Mouse (Mus musculus) embryonic facial prominence, embryonic 11.5 days (tissue): ENCODE results near the gene Fam187b. TPM values are rescaled to one million over a fixed set of nuclear protein-coding genes. Genes with fewer than 3 reads are reported as not detected.
"Not testable (repeated sequence)": the region's sequence is repeated elsewhere in the genome, so short reads cannot be mapped to it uniquely, and the experiment has no call there.

Experiments
- ATAC-seq: fragments of 200-750 bp; cut with Nextera tagmentation; replicated peaks from 2 replicates; pipeline ENCODE4 v1.8.0; 2017; ENCODE audit warnings: low read depth; ENCODE audit not compliant: insufficient number of reproducible peaks, low FRiP score, low TSS enrichment
- DNase-seq: peaks from one replicate; pipeline ENCODE4 v3.0.0-alpha.2; 2015; ENCODE audit warnings: low spot score
- H3K27ac ChIP-seq: fragments of 300-500 bp; sonication (generic); replicated peaks from 2 replicates; pipeline ENCODE4 v1.5.1; 2014; ENCODE audit warnings: mild to moderate bottlenecking, low read depth, low read length, control low read depth
- H3K27me3 ChIP-seq: fragments of 300-500 bp; sonication (generic); 2 replicates; pipeline ENCODE4 v1.6.1; 2014; ENCODE audit warnings: mild to moderate bottlenecking, low read length, moderate library complexity, mixed read lengths; ENCODE audit not compliant: control insufficient read depth, insufficient read depth
- H3K36me3 ChIP-seq: fragments of 300-500 bp; sonication (generic); replicated peaks from 2 replicates; pipeline ENCODE4 v1.6.1; 2014; ENCODE audit warnings: low read depth, mild to moderate bottlenecking, low read length, moderate library complexity, mixed read lengths; ENCODE audit not compliant: control insufficient read depth, insufficient read depth
- H3K4me1 ChIP-seq: fragments of 300-500 bp; sonication (generic); 2 replicates; pipeline ENCODE4 v1.6.1; 2014; ENCODE audit warnings: low read length, mixed read lengths; ENCODE audit not compliant: control insufficient read depth, insufficient read depth
- H3K4me2 ChIP-seq: fragments of 300-500 bp; sonication (generic); 2 replicates; pipeline ENCODE4 v1.6.1; 2014; ENCODE audit warnings: low read depth, mild to moderate bottlenecking, control low read depth, low read length, moderate library complexity
- H3K4me3 ChIP-seq: fragments of 300-500 bp; sonication (generic); 2 replicates; pipeline ENCODE4 v1.5.1; 2014; ENCODE audit warnings: low read depth, low read length, control low read depth
- H3K9ac ChIP-seq: fragments of 300-500 bp; sonication (generic); replicated peaks from 2 replicates; pipeline ENCODE4 v1.6.1; 2014; ENCODE audit warnings: mild to moderate bottlenecking, control low read depth, low read length
- H3K9me3 ChIP-seq: fragments of 300-500 bp; sonication (generic); replicated peaks from 2 replicates; pipeline ENCODE4 v1.6.1; 2016; ENCODE audit warnings: mild to moderate bottlenecking, low read length, inconsistent platforms, mixed read lengths; ENCODE audit not compliant: control insufficient read depth
- WGBS: fragments of 180-500 bp; shearing (Covaris S2); extraction: QIAGEN DNeasy Blood & Tissue Kit; methylation state at CpG from one replicate; pipeline ENCODE4 v1.1.7; 2014; 5-methylcytosine and 5-hydroxymethylcytosine counted together
- polyA plus RNA-seq: library from polyadenylated mRNA; unstranded; fragments of >200 nt; fragmentation: Nextera tagmentation; extraction: Ambion mirVana; gene quantifications from 2 replicates; pipeline ENCODE4 v1.2.1, GENCODE M21; 2014

Gene Fam187b
- polyA plus RNA-seq, 1 experiment from 2014 or later: 1.8 TPM

DNA sequence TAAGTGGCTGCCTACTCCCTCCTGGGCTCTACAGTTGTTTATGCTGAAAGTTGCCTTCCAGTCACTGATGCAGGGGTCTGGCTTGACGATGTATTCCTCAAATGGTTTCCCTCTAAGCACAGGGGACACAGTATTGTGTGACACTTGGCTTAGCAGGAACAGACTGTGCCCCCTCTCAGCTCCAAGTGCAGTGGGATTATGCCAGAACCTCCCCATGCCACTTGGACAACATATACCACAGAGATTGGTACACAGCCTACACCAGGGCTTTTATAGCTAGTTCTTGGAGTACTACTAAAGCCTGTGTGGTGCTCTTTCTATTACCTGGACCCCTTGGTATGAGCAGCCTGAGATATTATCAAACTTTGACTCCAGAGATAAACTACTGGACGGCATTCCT lies 28.9 kb upstream of the Fam187b start:
- 83% methylated on average over 2 of the region's 2 CpGs for WGBS
- not testable (repeated sequence) for H3K4me1 ChIP-seq, H3K36me3 ChIP-seq, H3K27ac ChIP-seq, H3K4me3 ChIP-seq, H3K27me3 ChIP-seq, DNase-seq, H3K4me2 ChIP-seq, H3K9me3 ChIP-seq, ATAC-seq, H3K9ac ChIP-seq

DNA sequence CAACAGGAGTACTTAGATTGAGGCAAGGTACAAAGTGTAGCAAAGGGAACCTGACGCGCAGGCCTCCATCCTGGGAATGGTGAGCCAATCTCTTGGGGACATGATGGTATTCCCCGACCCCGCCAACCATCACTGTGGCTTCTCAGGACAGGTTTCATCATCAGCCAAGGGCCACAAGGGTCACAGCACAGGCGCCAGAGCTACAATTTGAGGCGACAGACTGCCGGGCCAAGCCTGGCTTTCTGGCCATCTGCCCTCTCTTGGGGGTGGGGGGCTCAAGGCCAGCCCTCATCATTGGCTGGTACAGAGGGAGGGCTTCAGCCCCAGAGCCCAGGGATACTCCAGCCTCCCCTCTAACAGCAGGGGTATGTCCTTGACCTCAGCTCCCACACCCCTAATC lies 28.1 kb upstream of the Fam187b start:
- H3K36me3 ChIP-seq, H3K9me3 ChIP-seq, H3K27ac ChIP-seq, H3K27me3 ChIP-seq, H3K4me2 ChIP-seq, DNase-seq, ATAC-seq, H3K4me1 ChIP-seq, H3K9ac ChIP-seq, H3K4me3 ChIP-seq: not testable (repeated sequence)
- 94% methylated on average over 7 of the region's 7 CpGs for WGBS

DNA sequence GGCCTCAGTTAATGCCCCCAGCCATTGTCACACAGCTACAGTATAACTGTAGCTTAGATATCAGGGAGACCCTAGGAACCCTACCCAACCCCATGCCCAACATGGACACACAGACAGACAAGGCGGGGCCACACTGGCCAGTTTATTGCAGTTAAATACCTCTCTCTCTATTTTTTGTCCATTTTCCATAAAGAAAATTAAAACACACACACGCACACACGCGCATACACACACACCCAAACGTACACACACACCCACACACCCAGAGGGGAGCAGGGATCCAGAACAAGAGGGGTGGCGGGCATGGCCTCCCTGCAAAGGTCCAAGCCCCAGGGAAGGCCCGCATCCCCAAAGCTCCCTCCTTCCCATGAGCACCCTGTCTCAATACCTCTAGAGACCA lies 27.7 kb upstream of the Fam187b start:
- 96% methylated on average over 7 of the region's 7 CpGs for WGBS
- no peak overlapping the region for H3K27ac ChIP-seq
- no peaks in the 10 kb centered on the region; the same call in 1 of the 2 replicates for H3K36me3 ChIP-seq
- no peak for DNase-seq
- H3K9me3 ChIP-seq: no peaks in the 10 kb centered on the region
- no peaks in the 10 kb centered on the region for H3K4me1 ChIP-seq
- H3K4me2 ChIP-seq: no peak overlapping the region
- no peak overlapping the region for H3K4me3 ChIP-seq
- H3K27me3 ChIP-seq: no peaks in the 10 kb centered on the region
- no peak for ATAC-seq
- H3K9ac ChIP-seq: no peak overlapping the region

DNA sequence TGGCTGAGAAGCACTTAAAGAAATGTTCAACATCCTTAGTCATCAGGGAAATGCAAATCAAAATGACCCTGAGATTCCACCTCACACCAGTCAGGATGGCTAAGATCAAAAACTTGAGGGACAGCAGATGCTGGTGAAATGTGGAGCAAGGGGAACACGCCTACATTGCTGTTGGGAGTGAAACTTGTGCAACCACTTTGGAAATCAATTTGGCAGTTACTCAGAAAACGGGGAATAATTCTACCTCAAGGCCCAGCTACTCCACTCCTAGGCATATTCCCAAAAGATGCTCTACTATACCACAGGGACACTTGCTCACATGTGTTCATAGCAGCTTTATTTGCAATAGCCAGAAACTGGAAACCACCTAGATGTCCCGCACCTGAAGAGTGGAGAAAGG lies 23.7 kb upstream of the Fam187b start:
- ATAC-seq, H3K27me3 ChIP-seq, H3K4me2 ChIP-seq, H3K4me3 ChIP-seq, DNase-seq, H3K27ac ChIP-seq, H3K9ac ChIP-seq, H3K36me3 ChIP-seq, H3K9me3 ChIP-seq, H3K4me1 ChIP-seq: not testable (repeated sequence)
- WGBS: 87% methylated on average over 3 of the region's 3 CpGs

DNA sequence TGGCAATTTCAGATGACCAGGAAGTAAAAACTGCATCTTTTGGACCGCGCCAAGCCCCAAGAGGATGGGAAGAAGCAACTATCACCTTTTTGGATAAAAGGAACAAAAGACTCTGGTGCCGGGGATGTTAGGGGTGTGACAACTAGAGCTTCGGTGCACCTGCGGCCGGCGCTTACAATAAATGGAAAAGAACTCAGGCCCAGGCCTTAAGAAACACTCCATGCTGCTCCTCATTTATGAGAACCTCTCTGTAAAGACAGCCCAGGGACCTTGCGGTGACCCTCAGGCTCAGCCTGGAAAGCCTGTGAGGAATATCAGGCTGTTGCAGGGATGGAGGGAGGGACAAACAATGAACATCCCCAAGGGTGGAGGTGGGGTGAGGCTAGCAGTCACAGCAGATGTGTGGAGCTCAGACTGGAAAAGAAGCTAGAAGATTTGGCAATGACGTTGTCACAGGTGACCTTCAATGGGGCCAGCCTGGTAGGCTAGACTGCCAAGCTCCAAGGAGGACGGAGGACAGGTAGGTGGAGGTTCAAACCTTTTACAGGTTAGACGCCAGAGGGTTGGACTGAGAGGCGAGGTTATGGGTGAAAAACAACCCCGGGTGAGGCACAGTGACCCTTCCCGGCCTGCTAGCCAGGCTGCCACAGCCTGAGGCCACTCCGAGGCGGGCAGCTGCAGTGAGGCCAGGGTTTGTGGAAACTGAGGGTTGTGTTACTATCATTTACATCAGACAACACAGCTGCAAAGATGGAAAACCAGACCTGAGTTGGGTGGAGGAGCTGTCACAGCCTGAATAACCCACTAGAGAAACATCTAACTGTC lies 20.9 kb upstream of the Fam187b start:
- no peaks in the 10 kb centered on the region for H3K9me3 ChIP-seq
- H3K27me3 ChIP-seq: no peaks in the 10 kb centered on the region
- H3K4me3 ChIP-seq: no peak overlapping the region
- 89% methylated on average over 16 of the region's 16 CpGs for WGBS
- no peak for ATAC-seq
- H3K4me2 ChIP-seq: no peak overlapping the region
- H3K4me1 ChIP-seq: no peaks in the 10 kb centered on the region
- H3K36me3 ChIP-seq: peaks cover 9% of the 10 kb centered on the region
- H3K27ac ChIP-seq: no peak overlapping the region
- DNase-seq: no peak
- H3K9ac ChIP-seq: no peak overlapping the region

DNA sequence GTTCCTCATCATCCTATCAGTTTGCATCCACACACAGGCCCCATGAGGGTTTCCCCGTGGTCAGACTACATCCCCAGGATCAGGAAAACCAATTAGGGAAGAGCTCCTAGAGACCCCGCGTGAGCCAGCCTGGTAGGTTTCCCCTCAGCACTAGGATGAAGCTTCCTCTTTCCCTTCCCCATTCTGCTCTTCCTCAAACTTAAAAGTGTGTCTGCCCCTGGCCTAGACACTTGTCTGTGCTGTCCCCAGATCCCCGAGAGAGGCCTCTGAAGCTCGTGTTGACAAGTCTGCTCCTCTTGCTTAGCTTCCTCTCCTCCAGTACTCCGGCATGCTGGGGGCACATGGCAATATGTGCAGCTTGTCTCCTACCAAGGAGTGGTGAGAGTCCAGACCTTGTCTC lies 20.1 kb upstream of the Fam187b start:
- no peaks in the 10 kb centered on the region for H3K27me3 ChIP-seq
- no peaks in the 10 kb centered on the region for H3K4me1 ChIP-seq
- no peak overlapping the region for H3K9ac ChIP-seq
- no peaks in the 10 kb centered on the region for H3K9me3 ChIP-seq
- WGBS: 87% methylated on average over 6 of the region's 6 CpGs
- peaks cover 9% of the 10 kb centered on the region for H3K36me3 ChIP-seq
- H3K27ac ChIP-seq: no peak overlapping the region
- DNase-seq (no peak), ATAC-seq (no peak)
- no peak overlapping the region for H3K4me3 ChIP-seq
- no peak overlapping the region for H3K4me2 ChIP-seq

DNA sequence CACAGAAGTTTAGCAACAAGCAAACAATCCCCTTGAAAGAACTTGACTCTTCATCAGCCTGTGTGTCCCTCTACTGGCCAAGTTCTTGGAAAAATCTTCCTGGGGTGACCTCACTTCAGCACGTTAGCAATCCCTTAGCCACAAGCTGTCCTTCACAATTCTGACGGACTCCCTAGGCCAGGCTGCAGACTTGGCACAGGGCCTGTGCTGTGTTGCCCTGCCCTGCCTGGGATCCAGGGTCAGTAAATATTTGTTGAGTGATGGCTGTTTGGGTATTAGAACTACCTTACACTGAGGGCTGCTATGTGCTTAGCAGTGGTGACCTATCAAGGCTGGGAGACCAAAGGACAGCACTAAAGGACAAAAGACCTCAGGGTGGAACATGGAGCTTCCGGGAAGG lies 19.6 kb upstream of the Fam187b start:
- DNase-seq (no peak), ATAC-seq (no peak)
- Histone ChIP-seq H3K4me1 (no peaks in the 10 kb centered on the region), H3K36me3 (peaks cover 9% of the 10 kb centered on the region), H3K4me3 (no peak overlapping the region), H3K4me2 (no peak overlapping the region), H3K9me3 (no peaks in the 10 kb centered on the region), H3K27me3 (no peaks in the 10 kb centered on the region), H3K9ac (no peak overlapping the region), H3K27ac (no peak overlapping the region)
- 88% methylated on average over 3 of the region's 3 CpGs for whole genome bisulfite sequencing

GRCm38 (mm10) chr7:30954971-30955520 lies 18.5 kb upstream of the Fam187b start:
- peak overlapping the region; percentile 89; the same call in 1 of the 2 replicates for H3K4me2 ChIP-seq
- H3K27me3 ChIP-seq: no peaks in the 10 kb centered on the region
- DNase-seq: no peak
- WGBS: 88% methylated on average over 12 of the region's 12 CpGs
- no peak overlapping the region for H3K9ac ChIP-seq
- H3K36me3 ChIP-seq: peaks cover 9% of the 10 kb centered on the region
- H3K9me3 ChIP-seq: no peaks in the 10 kb centered on the region
- ATAC-seq: no peak
- H3K27ac ChIP-seq: no peak overlapping the region
- peak overlapping the region; percentile 97 for H3K4me3 ChIP-seq
- H3K4me1 ChIP-seq: no peaks in the 10 kb centered on the region
